Mouse (Mus musculus): Measurements from ENCODE around the gene Gm2174. TPM values are rescaled to one million over a fixed set of nuclear protein-coding genes. Genes with fewer than 3 reads are reported as not detected.
A peak's percentile ranks its signal among the peaks of the same experiment; 100 is the strongest.

The Gm2174 gene
- total RNA-seq, 2 experiments from 2014 or later, result 0.91 TPM; not detected in 1

DNA sequence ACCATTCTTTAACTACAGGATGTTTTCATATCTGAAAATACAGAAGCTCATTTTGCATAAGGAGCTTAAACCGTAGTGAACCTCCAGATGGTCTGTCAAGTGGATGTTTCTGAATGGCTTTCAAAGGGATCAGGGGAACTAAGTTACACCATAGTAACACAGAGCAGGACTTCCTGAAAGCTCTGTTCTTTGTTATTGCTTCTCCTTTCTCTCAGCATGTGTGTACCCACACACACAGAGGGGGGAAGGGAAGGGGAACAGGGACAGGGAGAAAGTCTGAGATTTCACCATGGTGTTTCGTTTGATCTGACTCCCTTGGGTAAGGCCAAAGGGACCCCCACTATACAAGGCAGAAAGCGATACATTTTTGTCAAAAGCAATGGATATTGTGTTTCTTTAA is 34.1 kb downstream of the Gm2174 start:
- DNase-seq, result no peak
- intact Hi-C loops (cut with DNase I; ENCODE audit: low total_unique reads), result no loop called here

DNA sequence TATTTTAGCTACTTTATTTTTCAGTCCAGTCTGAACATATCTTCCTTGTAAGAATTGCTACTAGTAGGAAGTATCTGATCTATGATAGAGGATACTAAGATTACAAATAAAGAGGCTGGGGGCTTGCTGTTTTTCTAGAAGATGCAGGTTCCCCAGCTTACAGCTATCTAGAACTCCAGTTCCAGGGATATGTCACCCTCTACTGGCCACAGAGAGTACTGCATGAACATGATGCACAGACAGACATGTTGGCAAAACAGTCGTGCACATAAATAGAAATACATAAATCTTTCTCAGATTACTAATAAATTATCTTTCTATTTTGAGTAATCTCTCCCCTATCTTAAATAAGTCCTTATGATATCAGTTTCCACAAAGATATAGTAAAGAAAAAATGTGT is 42.0 kb downstream of the Gm2174 start:
- intact Hi-C loops (cut with DNase I; ENCODE audit: low total_unique reads), result loop anchor here (5.0 kb wide), 1 partner anchor 62 kb away; no protein-coding TSS in a partner anchor
- peak; percentile 62 for DNase-seq

DNA sequence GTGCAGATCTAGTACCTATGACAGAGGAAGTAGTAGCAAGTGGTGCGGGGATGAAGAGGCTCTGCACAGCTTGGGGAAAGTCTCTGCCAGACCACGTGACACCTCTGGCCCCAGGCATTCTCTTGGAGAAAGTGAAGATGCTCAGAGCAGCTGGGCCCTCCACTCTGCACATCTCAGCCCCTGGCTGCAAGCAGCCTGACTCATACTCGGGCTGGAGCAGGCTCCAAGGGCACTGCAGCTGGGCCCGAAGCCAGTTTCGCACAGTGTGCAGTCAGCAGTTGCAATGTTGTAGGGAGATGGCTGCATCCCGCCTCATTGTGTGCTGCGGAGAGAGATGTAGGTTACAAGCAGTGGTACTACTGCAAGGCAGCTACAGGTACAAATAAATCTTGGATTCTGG is 49.5 kb downstream of the Gm2174 start:
- intact Hi-C loops (cut with DNase I; ENCODE audit: low total_unique reads), result no loop called here
- peak; percentile 56 for DNase-seq

Other genes starting within 250 kb of the Gm2174 start
- gene Gm773, start 235.1 kb upstream of the Gm2174 start, total RNA-seq (2021), result not detected
- 1 to 10 TPM; 2.7 to 3.1 TPM for gene Zfp449, start 101.6 kb upstream of the Gm2174 start, total RNA-seq (2021)
- under 1 TPM; 0.09 to 0.14 TPM for gene Smim10l2a, start 73.4 kb upstream of the Gm2174 start, total RNA-seq (2021)
- 1 to 10 TPM; 5.9 to 6.0 TPM for gene Ints6l, start 6.9 kb downstream of the Gm2174 start, total RNA-seq (2021)
- gene Gm10477, start 76.8 kb downstream of the Gm2174 start, total RNA-seq (2021), result not detected
- gene Gm648, start 101.6 kb downstream of the Gm2174 start, total RNA-seq (2021), result not detected
- 10 to 100 TPM; 16.7 to 17.4 TPM for gene Mmgt1, start 150.1 kb downstream of the Gm2174 start, total RNA-seq (2021)
- gene Slc9a6, start 161.8 kb downstream of the Gm2174 start, total RNA-seq (2021), result 10 to 100 TPM; 14.9 to 19.7 TPM

All from gastrocnemius, postnatal 14 days (tissue).